Mouse (Mus musculus) lung, postnatal 4 days (tissue): ENCODE measurements at regions not wholly inside any gene's neighbourhood (a gene's known extent, or its start where the extent isn't known, plus 50 kb on each side); places are given as distances from the start of the nearest gene placed in this dataset.

Source experiments
- DNase-seq, 2 experiments: peaks; one replicate each; pipeline ENCODE4 v3.0.0; 2021

DNA sequence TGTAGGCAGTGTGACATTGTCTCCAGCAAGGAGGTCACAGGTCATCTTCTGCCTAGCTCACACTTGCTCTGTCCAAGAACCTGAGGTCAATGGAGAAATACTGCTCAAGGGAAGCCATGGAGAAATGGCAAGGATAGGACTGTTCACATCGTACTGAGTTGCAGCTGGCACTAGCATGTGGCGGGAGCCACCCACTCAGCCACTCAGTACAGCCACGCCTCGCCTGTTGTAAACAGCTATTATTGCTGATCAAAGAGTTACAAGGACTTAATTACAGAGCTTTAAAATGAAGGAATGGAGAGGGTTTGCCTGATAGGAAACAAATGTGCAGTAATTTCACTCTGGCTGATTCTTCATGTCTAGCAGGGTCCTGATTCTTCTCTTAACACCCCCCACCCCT is 64.8 kb downstream of the Dll1 start:
- no peak for DNase-seq

DNA sequence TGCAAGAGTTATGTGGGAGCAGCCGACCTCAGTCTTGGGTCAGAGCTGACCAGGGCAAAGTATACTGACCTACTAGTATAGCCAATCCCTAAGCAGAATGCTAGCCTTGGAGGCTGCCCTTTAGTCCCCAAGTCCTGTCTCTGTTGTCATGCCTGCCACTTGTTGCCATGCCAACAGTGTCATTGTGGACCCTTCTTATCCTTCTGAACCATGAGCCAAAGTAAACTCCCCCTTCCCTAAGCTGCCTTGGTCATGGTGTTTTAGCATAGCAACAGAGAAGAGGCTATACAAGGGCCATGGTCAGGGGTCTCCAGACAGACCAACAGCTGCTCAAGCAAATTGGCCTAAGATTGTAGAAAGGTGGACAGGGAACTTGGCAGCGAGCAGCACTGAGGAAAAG is 66.2 kb downstream of the Dll1 start:
- DNase-seq: no peak

DNA sequence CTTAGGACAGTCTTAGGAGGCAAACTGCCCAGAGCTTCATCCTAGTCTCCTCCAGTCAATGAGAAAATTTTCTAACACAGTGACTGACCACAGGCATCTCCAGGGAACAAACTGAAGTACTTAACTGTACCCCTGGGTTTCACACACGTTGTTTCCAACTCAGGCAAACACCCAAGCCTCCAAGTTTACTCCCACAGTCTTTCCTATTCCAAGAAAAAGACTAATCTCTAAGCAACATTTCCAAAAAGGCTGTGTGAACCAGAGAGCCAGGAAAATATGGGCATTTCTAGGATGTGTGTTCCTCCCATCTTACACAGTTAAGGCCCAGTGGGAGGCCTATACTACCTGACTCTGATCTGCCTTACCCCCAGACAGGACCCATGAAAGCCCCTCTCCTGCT is 74.6 kb downstream of the Dll1 start:
- no peak for DNase-seq

DNA sequence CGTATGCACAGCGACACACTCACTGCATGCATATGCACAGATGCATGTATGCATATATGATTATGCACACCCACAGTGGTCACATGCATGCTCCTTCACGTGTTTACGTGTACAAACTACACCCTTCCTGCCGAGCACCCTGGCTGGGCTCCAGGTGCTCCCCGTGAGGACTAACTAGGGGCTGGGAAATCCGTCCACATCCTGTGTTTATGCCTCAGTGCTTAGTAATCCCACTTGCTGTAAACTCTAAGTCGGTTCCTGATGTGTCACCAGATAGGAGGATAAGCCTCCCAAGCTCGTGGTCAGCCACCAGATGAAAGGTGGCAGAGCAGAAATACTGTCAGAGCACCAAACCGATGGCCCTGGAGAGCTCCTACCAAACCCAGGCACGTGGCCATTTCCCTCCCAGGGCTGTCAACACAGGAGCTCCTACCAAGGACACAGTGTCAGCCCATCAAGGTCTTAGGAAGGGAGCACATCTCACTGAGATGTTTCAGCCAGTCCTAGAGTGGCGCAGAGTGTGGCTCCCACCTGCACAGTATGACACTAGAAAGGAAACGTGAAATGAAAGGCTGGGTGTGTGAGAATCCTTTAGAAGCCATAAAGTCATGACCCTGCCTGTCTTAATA is 76.8 kb downstream of the Dll1 start:
- DNase-seq: peak; percentile 67 to 85

DNA sequence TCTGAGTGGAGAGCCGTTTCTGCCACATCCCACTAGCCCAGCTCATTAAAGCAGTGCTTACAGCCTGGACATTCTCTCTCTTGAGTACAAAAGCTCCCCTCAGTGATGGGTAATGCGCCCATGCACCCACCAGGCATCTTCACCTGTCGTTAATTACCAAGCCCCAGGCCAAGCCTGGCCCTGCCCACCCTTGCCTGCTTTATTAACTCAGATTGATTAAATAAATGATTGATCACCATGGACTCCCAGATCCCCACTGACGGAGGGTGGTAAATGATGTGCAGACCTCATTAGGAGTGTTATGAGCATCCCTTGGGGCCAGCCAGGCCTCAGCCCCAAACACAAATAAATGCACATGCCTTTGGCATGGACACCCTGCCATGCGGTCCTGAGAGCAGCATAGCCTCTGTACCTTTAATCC is 82.5 kb downstream of the Dll1 start:
- no peak for DNase-seq

DNA sequence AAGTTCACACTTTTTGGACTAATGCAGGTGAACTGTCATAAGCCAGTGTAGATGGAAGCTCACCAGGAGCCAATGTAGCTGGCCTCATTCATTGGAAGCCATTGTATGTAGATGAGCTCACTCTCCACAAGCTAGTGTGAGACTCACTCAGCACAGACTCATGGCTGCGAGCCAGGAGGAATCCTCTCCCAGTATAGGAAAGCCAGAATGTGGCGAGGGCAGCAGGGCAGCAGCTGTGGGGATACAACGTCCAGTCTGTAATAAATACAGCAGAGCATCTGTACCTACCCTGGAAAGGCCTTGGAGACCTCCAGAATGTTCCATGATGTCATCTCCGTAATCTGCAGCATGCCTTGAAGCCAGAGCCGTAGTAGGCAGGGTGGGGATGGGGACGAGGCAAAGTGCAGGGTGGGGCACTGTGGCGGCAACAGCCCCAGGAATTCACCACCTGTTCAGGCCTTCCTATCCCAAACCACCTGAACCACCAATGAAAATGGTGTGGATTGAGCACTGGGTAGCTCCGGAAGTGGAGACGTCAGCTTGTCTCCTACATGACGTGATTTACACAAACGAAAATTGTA is 84.1 kb downstream of the Dll1 start:
- peak; percentile 12 to 33 for DNase-seq

DNA sequence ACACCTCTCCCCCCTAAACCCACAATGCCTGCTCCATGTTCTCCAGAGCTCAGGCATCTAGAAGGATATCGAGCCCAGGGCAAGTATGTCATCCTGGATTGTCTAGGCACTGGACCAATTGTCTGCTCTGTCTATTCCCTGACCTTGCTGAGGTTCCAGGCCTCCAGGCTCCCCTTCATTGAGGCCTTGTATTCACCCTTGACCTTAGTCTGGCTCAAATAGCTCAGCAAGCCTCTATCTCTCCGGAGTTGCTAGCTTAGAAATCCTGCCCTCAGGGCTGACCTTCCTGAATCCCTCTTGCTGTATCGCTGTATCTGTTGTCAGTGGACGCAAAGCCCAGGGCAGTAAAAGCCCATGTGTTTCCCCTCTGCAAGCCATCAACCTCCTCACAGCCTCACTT is 85.0 kb downstream of the Dll1 start:
- DNase-seq: no peak

DNA sequence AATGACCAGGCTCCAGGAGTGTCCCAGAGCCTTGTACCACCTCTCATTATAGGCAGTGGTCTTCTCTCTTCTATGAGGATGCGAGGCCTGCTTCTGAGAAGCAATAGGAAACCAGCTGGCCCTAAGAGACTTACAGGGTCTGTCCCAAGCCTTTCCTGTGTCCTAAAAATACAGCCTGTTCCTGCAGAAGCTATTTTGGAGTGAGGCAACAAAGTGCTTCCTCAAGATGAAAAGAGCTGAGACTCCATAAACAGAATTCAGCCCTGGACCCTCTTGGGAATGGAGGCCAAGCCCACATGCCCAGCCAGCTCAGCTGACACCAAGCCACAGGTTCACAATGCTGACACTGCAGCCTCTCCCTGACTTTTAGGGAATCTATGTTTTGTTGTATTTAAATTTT is 86.3 kb downstream of the Dll1 start:
- no peak for DNase-seq

DNA sequence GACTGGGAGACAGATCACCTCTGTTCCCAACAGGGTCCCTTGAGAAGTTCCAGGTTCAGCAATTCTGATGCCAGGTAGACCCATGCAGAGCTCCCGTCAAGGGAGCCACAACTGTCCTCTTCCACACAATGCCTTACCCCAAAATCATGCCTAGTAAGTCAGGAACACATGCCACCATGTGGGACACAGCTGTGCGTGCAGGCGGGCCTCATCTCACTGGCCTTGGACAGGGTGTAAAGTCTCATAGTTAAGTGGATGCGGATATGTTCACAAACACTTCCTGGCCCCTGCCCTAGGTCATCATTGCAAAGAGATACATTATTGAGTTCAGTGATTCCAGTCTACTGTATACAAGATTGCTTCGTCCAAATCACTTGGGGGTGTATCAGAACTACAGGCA is 87.6 kb downstream of the Dll1 start:
- peak; percentile 22 to 41 for DNase-seq

DNA sequence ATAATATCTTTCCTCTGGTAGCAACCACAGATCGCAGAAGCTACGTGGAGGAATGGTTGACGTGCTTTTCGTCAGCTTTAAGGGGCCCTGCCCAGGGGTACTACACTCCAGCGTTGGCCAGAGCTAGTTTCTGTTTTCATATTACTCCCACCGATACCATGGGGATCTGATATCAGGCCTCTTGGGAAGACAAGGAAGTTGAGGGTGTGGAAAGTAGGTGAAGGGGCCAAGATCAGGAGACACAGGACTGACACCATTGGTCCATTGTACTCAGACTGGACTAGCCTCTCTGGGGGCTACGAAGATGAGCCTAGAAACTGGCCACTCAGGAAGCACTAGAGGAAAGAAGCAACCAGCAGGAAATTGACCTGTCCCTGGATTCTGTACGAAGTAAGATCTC is 88.0 kb downstream of the Dll1 start:
- DNase-seq: no peak

DNA sequence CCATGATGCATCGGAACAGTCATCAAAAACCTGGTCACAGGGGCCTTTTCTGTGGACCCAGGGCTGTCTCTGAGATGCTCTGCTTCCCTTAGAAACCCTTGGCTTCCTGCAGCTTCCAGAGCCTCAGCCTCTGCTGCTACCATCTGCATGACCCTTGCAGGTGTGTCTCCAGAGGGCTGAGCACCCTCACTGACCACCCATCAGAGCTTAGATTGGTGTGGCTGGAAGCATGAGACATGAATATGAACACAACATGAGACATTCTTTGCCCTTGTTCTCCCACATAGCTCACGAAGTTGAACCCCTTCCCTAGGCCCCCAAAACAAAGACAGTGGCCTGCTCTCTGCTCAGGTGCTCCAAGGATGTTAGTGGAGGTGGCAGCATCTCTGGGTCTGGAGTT is 90.1 kb downstream of the Dll1 start:
- no peak for DNase-seq

DNA sequence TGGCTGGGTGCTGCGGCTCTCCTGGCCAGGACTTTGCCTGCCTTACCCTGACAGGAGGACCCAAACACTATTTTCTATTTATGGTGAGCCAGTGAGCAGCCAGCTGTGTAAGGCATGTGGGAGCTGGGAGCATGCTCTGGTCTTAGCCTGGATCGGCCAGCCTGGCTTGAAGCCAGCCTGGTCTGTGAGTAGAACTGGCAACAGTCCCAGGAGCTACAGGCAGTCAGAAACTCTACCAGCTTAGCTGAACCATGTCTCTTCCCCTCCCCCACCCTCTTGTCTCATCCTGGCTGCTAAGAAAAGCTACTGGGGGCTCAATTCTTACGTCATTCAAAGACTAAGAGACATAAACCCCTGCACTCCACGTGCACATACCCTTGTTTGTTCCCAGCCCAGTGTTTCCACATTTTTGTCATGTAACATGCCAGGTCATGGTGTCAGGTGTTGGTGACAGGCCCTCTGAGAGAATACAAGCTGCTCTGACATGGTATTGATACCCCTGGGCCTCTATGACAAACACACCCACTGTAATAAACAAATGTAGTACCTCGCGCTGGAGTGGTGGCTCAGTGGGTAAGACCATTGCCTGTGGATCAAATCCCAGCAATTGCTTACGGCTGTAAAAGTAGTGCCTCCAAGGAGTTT is 91.2 kb downstream of the Dll1 start:
- DNase-seq: peak; percentile 73 to 88

DNA sequence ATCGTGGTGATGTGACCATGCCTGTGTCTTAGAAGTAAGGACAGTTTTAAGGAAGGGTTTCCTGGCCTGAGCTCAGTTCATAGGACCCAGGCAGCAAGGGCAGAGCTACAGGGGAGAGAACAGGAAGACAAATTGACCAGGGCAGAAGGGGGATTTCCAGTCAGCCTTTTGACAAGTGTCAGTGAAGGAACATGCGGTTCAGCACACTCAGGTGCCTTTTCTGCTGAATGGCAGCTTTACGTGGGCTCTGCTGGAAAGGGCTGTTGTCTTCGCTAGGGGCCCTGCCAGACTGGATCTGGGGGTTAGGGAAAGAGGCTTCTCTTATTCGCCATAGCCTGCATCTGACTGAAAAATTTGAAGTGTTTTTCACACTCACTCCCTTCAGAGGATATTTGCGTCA is 106.8 kb downstream of the Dll1 start:
- DNase-seq: no peak

DNA sequence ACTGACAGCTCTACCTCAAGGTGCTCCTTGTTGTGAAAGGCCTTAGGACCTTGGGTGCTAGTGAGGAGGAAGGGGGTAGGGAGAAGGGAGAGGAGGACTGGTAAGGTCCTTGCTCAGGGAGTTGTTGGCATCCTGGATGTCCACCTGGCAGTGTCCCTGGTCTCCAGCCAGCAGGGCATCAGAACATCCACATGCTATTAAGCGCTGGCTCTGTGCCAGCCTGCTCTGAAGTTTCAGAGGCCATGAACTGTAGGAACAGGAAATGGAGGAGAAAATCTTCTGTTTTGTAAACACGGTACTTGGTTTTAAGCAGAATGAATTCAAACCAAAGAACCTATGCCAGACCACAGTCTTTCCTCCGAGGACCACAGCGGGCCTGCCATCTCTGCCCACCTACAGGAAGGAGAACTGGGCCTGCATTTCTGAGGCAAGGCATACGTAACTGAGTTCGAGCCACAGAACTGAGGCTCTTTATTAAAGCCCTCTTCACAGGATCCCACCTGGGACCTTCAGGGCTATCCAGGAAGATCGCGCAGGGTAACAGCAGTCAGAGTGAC is 107.5 kb downstream of the Dll1 start:
- DNase-seq: peak in 1 of 2 experiments; percentile 50

DNA sequence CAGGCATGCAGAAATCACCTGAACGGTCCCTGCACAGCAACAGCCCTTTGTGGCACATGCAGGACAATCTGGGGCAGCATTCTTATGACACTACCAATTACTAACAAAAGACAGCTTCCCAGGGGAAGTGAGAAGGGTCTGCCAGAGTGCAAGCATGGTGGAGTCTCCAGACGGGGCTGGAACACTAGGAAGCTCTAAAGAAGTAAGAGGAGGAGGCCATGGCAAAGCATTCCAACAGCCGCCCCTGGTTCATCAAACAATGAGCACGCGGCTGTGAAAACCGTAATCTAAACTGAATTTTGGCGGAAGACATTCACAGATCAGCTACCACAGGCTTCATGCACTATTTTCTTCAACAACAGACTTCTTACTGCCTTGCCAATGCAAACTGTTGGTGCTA is 109.0 kb downstream of the Dll1 start:
- DNase-seq: no peak

DNA sequence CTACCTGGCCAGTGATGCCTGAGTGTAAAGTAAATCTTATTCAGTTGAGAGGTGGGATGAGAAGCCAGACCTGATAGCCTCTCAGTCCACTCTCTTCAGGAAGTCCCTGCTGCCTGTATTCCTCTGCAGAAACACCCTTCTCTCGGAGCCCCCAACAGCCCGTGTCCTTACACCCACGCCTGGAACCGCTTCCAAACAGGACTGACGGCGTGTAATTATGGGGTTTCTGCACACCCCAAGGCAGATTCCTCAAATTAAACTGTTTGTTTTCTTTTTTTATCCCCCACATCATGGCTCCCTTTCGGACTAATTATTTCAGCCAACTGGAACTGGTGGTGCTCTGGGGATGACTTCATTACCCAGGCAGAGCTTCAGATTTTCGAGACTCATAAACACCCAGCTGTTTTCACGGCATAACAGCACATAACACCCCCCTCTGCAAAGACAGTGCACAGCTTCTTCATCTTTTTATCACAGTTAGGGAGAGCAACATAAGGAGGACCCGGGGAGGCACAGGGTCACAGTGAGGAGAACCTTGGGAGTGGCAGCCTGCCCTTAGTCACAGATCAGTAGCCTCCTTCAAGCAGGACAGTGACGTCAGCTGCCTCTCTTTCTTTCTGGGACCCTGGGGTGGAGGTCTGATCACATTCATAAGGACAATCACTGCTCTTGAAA is 117.1 kb downstream of the Dll1 start:
- DNase-seq: no peak

DNA sequence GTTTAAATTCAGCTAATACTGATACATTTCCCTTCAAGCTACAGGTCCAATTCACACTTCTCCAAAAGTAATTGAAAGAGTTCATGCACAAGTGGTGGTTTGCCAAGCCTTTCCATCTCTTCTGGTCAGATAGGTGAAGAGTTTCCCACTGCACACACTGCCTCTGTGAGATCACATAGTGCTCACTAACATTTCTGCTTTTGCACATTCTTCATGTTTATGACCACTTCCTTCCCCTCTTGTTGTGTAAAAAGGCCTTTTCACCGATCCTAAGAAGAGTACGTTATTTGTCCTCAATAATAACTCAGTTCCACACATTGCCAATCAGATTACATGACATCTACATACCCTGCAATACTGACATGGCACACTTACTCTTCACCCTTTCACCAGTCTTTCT is 120.8 kb downstream of the Dll1 start:
- no peak for DNase-seq

DNA sequence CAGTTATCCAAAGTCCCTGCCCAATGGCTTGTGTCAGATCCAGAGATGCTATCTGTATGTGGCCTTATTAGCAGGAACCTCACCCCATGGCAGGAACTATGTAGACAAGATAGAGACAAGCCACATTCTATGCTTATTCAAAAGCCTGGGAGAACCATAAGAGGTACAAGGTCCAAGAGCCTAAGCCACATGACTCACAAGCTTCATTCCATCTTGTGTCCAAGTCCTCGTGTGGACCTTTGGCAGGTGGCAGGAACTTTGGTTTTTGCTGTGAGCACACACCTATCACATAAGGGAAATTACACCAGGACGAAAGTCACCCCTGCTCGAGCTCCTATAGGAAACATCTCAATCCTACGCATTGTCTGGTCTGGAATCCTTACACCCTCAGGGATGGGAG is 122.9 kb downstream of the Dll1 start:
- DNase-seq: no peak

DNA sequence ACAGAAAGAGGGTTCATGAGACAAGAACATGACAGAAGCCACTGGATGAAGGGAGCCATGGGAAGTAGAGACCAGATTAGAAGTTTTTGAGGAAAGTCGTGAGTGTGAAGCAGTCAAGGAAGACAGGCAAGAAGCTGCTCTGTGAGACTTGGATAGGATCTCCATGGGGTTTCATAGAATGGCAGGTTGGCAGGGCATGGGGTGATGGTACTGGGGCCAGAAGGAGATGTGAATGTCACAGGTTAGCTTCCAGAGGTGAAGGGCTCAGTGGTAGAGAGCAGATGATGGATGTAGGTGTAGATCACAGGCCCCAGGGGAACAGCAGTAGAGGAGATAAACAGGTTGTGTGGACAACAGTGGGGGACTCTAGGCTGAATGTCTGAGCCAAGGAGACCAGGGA is 123.4 kb downstream of the Dll1 start:
- no peak for DNase-seq

DNA sequence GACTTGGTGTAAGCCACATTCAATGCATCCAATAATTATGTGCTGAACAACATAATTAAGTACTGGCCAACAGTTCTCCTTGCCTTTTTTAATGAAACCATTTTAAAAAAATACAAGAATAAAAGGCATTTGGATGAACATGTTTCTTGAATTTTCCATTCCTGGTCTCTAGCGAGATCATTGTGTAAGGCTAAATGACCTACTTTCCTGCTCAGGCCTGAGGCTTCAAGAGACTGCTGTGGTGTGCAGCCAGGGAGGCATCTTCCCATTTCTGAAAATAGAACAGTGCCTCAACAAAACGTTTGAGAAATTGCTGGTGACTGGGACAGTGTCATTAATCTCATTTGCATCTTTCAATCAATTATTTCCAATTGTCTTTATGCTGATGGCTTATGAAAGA is 124.5 kb downstream of the Dll1 start:
- no peak for DNase-seq

DNA sequence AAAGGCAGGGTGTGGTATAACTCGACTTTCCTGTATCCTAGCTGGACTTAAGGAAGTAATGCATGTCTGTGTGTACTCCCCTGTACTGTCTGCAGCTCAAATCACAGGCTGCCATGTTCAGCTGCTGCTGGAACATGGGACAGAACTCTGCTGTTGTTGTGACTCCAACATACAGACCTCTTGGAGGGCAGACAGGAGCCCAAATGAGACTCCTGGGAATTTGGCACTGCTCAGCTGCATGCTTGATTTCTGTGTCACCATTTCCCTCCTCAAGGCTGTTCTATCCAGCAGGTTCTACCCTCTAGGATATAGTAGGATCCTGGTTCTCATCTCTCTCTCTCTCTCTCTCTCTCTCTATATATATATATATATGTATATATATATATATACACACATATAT is 125.0 kb downstream of the Dll1 start:
- DNase-seq: no peak

DNA sequence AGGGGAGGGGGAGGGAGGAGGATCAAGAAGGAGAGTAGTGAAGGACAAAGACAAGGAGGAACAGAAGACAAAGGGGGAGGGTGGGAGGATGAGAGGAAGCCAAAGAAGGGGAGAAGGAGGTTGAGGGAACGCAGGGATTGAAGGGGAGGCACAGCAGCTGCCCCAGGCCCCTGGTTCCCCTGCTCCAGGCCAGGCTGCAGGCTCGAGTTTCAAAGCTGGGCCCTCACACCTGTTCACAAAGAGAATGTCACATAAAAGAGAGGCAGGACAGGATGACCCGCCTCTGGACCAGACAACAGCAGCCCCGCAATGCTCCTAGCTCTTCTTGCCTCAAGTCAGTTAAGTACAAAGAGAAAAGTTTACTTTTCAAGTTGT is 128.3 kb downstream of the Dll1 start:
- DNase-seq: no peak

DNA sequence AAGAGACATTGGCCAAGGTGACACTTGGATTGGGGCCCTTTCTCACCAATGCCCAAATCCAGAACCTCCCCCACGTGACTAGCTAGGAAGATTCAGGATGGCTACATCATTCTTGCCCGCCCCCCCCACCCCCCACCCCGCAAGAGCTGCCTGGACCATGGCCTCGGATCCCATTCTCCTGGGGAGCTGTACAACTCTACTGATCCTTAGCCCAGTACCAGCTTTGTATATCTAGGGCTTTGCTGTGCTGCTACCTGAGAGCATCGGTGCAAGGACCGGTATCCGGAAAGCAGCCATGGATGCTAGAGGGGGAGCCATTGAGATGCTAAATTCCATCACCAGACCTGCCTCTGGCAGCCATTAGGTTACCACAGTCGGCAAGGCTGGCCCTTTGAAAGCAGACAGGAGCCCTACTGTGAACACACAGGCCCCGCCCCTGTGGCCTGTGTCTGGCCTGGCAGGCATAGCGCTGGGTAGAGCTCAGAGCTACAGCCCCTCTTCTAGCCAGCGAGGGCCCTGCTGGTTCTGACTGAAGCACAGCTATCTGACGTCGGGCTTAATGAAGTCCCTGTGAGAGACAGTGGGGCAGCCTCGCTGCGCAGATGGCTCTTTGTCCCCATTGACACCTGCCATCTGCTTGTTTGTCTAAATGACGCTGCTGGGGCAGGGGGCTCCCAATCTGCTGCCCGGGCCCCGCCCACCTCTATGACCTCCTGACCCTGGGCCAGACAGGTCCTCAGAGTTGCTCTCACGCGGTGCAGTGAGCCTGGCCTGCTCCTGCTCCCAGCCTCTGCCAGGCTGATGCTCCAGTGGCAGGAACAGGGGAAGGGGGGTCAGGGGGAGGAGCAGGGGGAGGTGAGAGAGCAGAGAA is 128.9 kb downstream of the Dll1 start:
- no peak for DNase-seq
